Mouse (Mus musculus): ENCODE data around the gene Nup133. TPM values are rescaled to one million over a fixed set of nuclear protein-coding genes. Genes with fewer than 3 reads are reported as not detected.

Nup133 gene
- polyA plus RNA-seq, 1 experiment from 2014 or later: 63.0 TPM

DNA sequence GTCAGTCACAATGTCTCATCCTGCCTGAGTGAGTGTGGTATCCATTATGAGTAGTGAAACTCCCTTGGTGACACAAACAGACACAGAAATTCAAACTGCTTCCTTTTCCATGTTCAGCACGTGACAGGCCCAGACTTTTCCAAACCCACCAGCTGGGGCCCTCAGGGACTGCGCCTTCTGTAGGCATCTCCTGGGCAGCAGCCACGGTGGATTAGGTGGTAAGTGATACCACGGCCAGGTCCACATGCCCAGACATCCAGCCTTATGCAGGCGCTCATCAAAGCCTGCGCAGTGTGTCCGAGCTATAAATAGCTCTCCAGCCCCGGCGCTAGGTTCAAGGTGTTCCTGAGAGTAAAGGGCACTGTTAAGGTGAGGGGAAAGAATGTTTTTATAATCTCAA, 77.0 kb downstream of the Nup133 start:
- H3K36me3 ChIP-seq (replicated peaks; ENCODE audit: control insufficient read depth, insufficient read depth, low read depth, low read length): no peaks in the 10 kb centered on the region
- H3K27me3 ChIP-seq (ENCODE audit: control insufficient read depth, insufficient read depth, low read length): no peaks in the 10 kb centered on the region
- H3K4me3 ChIP-seq (ENCODE audit: low read depth, low read length): no peak overlapping the region
- DNase-seq (ENCODE audit: low spot score) (no peak), ATAC-seq (replicated peaks; ENCODE audit: insufficient number of reproducible peaks, low FRiP score, low TSS enrichment, low read depth) (no peak)
- H3K9me3 ChIP-seq (replicated peaks; ENCODE audit: control insufficient read depth, low read length): no peaks in the 10 kb centered on the region
- H3K4me1 ChIP-seq (ENCODE audit: control insufficient read depth, insufficient read depth, low read length): no peaks in the 10 kb centered on the region
- H3K4me2 ChIP-seq (ENCODE audit: low read depth, low read length): no peak overlapping the region
- WGBS: 68% methylated on average over 9 of the region's 9 CpGs
- no peak overlapping the region for H3K9ac ChIP-seq (replicated peaks; ENCODE audit: low read length)
- no peak overlapping the region for H3K27ac ChIP-seq (replicated peaks; ENCODE audit: low read depth, low read length)

DNA sequence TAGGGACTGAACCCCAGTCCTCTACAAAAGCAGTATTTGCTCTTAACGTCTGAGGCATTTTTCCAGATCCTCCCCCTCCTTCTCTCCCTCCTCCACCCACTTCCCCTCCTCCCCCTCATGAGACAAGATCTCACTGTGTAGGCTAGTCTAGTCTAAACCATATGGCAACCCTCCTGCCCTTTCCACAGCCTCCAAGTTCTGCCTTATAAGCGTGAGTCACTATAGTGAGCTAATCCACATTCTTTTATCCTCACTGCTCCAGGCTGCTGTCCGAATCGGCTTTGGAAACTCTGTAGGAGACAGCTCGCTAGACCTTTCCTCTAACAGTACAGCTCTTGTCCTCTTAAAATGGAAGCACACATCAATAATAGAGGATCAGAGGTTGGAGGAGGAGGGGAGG, 82.1 kb downstream of the Nup133 start:
- ATAC-seq (replicated peaks; ENCODE audit: insufficient number of reproducible peaks, low FRiP score, low TSS enrichment, low read depth): no peak
- H3K4me1 ChIP-seq (ENCODE audit: control insufficient read depth, insufficient read depth, low read length): no peaks in the 10 kb centered on the region
- no peak overlapping the region for H3K9ac ChIP-seq (replicated peaks; ENCODE audit: low read length)
- H3K27ac ChIP-seq (replicated peaks; ENCODE audit: low read depth, low read length): no peak overlapping the region
- DNase-seq (ENCODE audit: low spot score): peak; percentile 31
- H3K27me3 ChIP-seq (ENCODE audit: control insufficient read depth, insufficient read depth, low read length): no peaks in the 10 kb centered on the region; the same call in 1 of the 2 replicates
- no peaks in the 10 kb centered on the region for H3K9me3 ChIP-seq (replicated peaks; ENCODE audit: control insufficient read depth, low read length)
- WGBS: 24% methylated on average over 5 of the region's 5 CpGs
- H3K4me2 ChIP-seq (ENCODE audit: low read depth, low read length): no peak overlapping the region
- no peaks in the 10 kb centered on the region for H3K36me3 ChIP-seq (replicated peaks; ENCODE audit: control insufficient read depth, insufficient read depth, low read depth, low read length)
- H3K4me3 ChIP-seq (ENCODE audit: low read depth, low read length): no peak overlapping the region

DNA sequence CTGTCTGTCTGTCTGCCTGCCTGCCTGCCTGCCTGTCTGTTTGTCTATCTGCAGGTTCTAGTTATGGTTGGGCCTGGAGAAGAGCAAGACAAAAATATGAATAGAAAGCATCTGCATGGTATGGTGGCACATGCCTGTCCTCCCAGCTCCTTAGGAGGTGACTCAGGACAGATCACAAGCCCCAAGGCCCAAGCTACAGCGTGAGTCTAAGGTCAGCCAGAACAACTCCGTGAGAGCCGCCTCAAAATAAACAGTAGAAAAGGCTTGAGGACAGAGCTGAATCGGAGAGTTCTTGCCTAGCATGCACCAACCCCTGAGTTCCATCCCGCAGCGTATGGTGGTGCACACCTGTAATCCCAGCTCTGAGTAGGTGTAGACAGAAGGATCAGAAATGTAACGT, 83.3 kb downstream of the Nup133 start:
- 79% methylated on average over 7 of the region's 7 CpGs for WGBS
- DNase-seq (ENCODE audit: low spot score) (no peak), ATAC-seq (replicated peaks; ENCODE audit: insufficient number of reproducible peaks, low FRiP score, low TSS enrichment, low read depth) (no peak)
- no peaks in the 10 kb centered on the region; the same call in 1 of the 2 replicates for H3K27me3 ChIP-seq (ENCODE audit: control insufficient read depth, insufficient read depth, low read length)
- H3K27ac ChIP-seq (replicated peaks; ENCODE audit: low read depth, low read length): no peak overlapping the region
- no peak overlapping the region for H3K9ac ChIP-seq (replicated peaks; ENCODE audit: low read length)
- no peak overlapping the region for H3K4me2 ChIP-seq (ENCODE audit: low read depth, low read length)
- no peaks in the 10 kb centered on the region for H3K36me3 ChIP-seq (replicated peaks; ENCODE audit: control insufficient read depth, insufficient read depth, low read depth, low read length)
- no peaks in the 10 kb centered on the region for H3K9me3 ChIP-seq (replicated peaks; ENCODE audit: control insufficient read depth, low read length)
- H3K4me1 ChIP-seq (ENCODE audit: control insufficient read depth, insufficient read depth, low read length): no peaks in the 10 kb centered on the region
- H3K4me3 ChIP-seq (ENCODE audit: low read depth, low read length): no peak overlapping the region

DNA sequence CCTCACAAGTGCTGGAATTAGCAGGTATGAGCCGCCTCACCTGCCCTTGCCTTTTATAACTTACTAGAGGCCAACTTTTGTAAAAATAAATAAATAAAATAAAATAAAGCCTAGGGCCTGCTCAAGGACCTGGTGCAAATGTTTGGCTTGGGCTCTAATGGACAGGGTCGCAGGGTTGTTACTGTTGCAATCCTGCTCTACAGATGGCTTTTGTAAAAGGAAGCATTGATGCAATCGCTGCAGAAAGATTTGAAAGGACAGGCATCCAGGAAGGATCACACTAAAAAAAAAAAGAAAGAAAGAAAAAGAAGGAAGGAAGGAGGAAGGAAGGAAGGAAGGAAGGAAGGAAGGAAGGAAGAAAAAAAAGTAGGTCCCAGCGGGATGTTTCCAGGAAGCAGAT, 88.7 kb downstream of the Nup133 start:
- no peak for ATAC-seq (replicated peaks; ENCODE audit: insufficient number of reproducible peaks, low FRiP score, low TSS enrichment, low read depth)

DNA sequence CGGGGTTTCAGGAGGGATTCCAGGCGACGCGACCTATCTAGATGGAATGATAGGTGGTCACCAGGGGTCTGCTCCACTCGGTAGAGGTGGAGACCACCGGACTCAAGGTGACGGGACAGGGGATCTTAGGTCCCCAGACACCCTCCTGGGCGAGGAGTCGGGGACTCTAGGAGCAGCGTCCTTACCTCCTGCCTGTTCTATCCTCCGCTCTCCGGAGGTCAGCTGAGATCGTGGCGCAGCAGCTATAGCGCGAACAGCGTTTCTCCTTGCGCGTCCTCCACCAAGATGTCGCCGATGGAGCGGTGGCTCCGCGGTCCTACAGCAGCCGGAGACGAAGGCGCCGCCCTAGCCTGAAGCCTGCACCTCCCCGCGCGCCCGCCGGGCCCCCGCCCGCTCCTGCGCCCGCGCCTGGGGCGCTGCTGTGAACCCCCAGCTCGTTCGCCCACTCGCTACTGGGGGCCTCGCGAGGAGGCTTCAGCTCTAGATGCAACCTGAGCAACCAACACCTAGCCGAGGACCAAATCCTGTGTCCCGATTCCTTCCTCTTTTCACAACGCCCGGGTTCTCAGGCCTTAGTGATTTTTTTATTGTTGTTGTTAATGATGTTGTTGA, 89.3 kb downstream of the Nup133 start, which contains the start of gene Ccsap:
Ccsap (minus strand) TSS at position 562 of the 612 bp plus-strand sequence.
- 2% methylated on average over 48 of the region's 48 CpGs for WGBS
- DNase-seq (ENCODE audit: low spot score): peak; percentile 39
- Histone ChIP-seq H3K27me3 (ENCODE audit: control insufficient read depth, insufficient read depth, low read length) (no peaks in the 10 kb centered on the region; the same call in 1 of the 2 replicates), H3K9ac (replicated peaks; ENCODE audit: low read length) (peak within 1 kb of the TSS; percentile 76), H3K36me3 (replicated peaks; ENCODE audit: control insufficient read depth, insufficient read depth, low read depth, low read length) (no peaks in the 10 kb centered on the region), H3K4me3 (ENCODE audit: low read depth, low read length) (peak within 1 kb of the TSS; percentile 94), H3K9me3 (replicated peaks; ENCODE audit: control insufficient read depth, low read length) (no peaks in the 10 kb centered on the region), H3K4me1 (ENCODE audit: control insufficient read depth, insufficient read depth, low read length) (no peaks in the 10 kb centered on the region), H3K27ac (replicated peaks; ENCODE audit: low read depth, low read length) (no peak within 1 kb of the TSS; the same call in 1 of the 2 replicates), H3K4me2 (ENCODE audit: low read depth, low read length) (peak within 1 kb of the TSS; percentile 92)
- peak; percentile 66 for ATAC-seq (replicated peaks; ENCODE audit: insufficient number of reproducible peaks, low FRiP score, low TSS enrichment, low read depth)

More for the DNA sequence above, 88.7 kb downstream of the Nup133 start:
- H3K4me3 ChIP-seq (ENCODE audit: low read depth, low read length): no peak overlapping the region
- no peaks in the 10 kb centered on the region; the same call in 1 of the 2 replicates for H3K27me3 ChIP-seq (ENCODE audit: control insufficient read depth, insufficient read depth, low read length)
- no peak for DNase-seq (ENCODE audit: low spot score)
- no peaks in the 10 kb centered on the region for H3K36me3 ChIP-seq (replicated peaks; ENCODE audit: control insufficient read depth, insufficient read depth, low read depth, low read length)
- H3K9ac ChIP-seq (replicated peaks; ENCODE audit: low read length): no peak overlapping the region
- no peaks in the 10 kb centered on the region for H3K9me3 ChIP-seq (replicated peaks; ENCODE audit: control insufficient read depth, low read length)
- 78% methylated on average over 4 of the region's 4 CpGs for WGBS
- H3K27ac ChIP-seq (replicated peaks; ENCODE audit: low read depth, low read length): no peak overlapping the region
- H3K4me2 ChIP-seq (ENCODE audit: low read depth, low read length): no peak overlapping the region
- H3K4me1 ChIP-seq (ENCODE audit: control insufficient read depth, insufficient read depth, low read length): no peaks in the 10 kb centered on the region

DNA sequence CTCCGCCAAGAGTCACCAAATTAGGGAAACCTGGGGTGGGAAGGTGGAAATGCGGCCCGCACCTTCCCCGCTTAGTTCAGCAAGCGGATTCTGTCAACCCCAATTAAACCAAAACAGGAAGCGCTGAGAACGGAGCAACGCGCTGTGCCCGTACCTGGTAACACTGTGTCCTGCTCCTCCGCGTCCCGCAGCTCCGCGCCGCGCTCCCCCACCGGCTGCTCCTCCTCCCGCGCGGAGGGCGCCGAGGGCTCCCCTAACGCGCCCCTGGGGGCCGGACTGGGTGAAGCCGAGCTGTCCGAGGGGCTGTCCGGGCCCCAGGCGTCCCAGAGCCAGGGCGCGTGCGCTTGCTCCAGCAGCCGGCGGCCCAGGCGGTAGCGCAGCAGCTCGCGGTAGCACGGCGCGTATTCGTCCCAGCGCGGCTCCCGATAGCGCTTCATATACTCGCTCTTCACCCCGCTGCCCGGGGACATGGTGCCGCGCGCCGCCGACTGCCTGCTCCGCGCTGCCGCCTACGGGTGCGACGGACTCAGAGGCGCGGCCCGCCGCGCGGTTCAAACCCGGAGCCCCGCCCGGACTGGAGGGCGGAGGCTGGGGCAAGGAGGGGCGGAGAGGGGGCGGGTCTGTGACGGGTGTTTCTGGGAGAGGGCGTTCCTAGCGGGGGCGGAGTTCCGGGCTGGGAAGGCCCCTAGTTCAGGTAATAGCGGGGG, 90.0 kb downstream of the Nup133 start:
- H3K27ac ChIP-seq (replicated peaks; ENCODE audit: low read depth, low read length): no peak overlapping the region; the same call in 1 of the 2 replicates
- peak overlapping the region; percentile 94 for H3K4me3 ChIP-seq (ENCODE audit: low read depth, low read length)
- no peaks in the 10 kb centered on the region; the same call in 1 of the 2 replicates for H3K27me3 ChIP-seq (ENCODE audit: control insufficient read depth, insufficient read depth, low read length)
- peak overlapping the region; percentile 76 for H3K9ac ChIP-seq (replicated peaks; ENCODE audit: low read length)
- under 1% methylated on average over 77 of the region's 79 CpGs for WGBS
- ATAC-seq (replicated peaks; ENCODE audit: insufficient number of reproducible peaks, low FRiP score, low TSS enrichment, low read depth) (peak; percentile 92), DNase-seq (ENCODE audit: low spot score) (peak; percentile 96)
- peak overlapping the region; percentile 92 for H3K4me2 ChIP-seq (ENCODE audit: low read depth, low read length)
- no peaks in the 10 kb centered on the region for H3K9me3 ChIP-seq (replicated peaks; ENCODE audit: control insufficient read depth, low read length)
- H3K4me1 ChIP-seq (ENCODE audit: control insufficient read depth, insufficient read depth, low read length): no peaks in the 10 kb centered on the region
- H3K36me3 ChIP-seq (replicated peaks; ENCODE audit: control insufficient read depth, insufficient read depth, low read depth, low read length): no peaks in the 10 kb centered on the region

DNA sequence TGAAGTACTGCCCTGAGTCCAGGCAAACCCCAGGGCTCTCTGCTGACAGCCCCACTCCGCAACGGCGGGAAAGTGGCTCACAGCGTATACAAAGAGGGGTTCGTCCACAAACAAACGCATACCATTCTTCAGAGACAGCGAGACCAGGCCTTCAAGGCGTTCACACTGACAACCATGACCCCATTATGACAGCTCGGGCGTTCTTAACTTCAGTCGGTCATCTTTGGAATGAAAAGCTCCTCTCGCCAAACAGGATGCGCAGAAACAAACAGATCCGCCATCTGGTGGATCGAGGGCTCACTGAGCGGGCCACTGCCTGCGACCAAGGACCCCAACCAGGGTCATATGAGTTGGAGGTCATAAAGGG, 90.5 kb downstream of the Nup133 start:
- ATAC-seq (replicated peaks; ENCODE audit: insufficient number of reproducible peaks, low FRiP score, low TSS enrichment, low read depth): 0 out of 2 replicates have a peak, but pooled peaks have one; percentile 10
- DNase-seq (ENCODE audit: low spot score): peak; percentile 34
- Histone ChIP-seq H3K9me3 (replicated peaks; ENCODE audit: control insufficient read depth, low read length) (no peaks in the 10 kb centered on the region), H3K27me3 (ENCODE audit: control insufficient read depth, insufficient read depth, low read length) (no peaks in the 10 kb centered on the region), H3K4me1 (ENCODE audit: control insufficient read depth, insufficient read depth, low read length) (no peaks in the 10 kb centered on the region), H3K4me3 (ENCODE audit: low read depth, low read length) (peak overlapping the region; percentile 94), H3K36me3 (replicated peaks; ENCODE audit: control insufficient read depth, insufficient read depth, low read depth, low read length) (no peaks in the 10 kb centered on the region), H3K4me2 (ENCODE audit: low read depth, low read length) (peak overlapping the region; percentile 92), H3K27ac (replicated peaks; ENCODE audit: low read depth, low read length) (no peak overlapping the region), H3K9ac (replicated peaks; ENCODE audit: low read length) (peak overlapping the region; percentile 76)
- WGBS: under 1% methylated on average over 17 of the region's 17 CpGs

DNA sequence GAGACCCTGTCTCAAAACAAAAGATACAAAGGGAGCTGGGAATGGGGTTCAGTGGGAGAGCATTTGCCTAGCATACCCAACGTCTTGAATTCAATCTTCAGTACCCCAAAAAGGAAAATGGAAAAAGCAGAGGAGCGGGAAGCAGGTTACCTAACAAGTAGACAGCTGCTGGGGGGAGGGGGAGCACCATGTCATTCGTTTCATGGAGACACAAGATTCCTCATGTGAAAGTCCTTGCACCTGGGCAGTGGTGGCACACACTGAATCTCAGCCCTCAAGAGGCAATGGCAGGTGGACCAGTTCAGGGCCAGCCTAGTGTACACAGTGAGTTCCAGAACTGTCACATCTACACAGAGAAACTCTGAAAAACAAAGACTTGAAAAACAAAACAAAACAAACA, 91.7 kb downstream of the Nup133 start:
- DNase-seq (ENCODE audit: low spot score): no peak
- no peak overlapping the region for H3K27ac ChIP-seq (replicated peaks; ENCODE audit: low read depth, low read length)
- H3K4me3 ChIP-seq (ENCODE audit: low read depth, low read length): no peak overlapping the region
- H3K27me3 ChIP-seq (ENCODE audit: control insufficient read depth, insufficient read depth, low read length): no peaks in the 10 kb centered on the region
- H3K36me3 ChIP-seq (replicated peaks; ENCODE audit: control insufficient read depth, insufficient read depth, low read depth, low read length): no peaks in the 10 kb centered on the region
- H3K4me2 ChIP-seq (ENCODE audit: low read depth, low read length): no peak overlapping the region
- H3K9ac ChIP-seq (replicated peaks; ENCODE audit: low read length): no peak overlapping the region
- no peak for ATAC-seq (replicated peaks; ENCODE audit: insufficient number of reproducible peaks, low FRiP score, low TSS enrichment, low read depth)
- H3K9me3 ChIP-seq (replicated peaks; ENCODE audit: control insufficient read depth, low read length): no peaks in the 10 kb centered on the region
- 73% methylated on average over 3 of the region's 3 CpGs for WGBS
- H3K4me1 ChIP-seq (ENCODE audit: control insufficient read depth, insufficient read depth, low read length): no peaks in the 10 kb centered on the region

Measured in embryonic facial prominence, embryonic 11.5 days (tissue).